Mouse (Mus musculus) cerebellum, adult 18-20 months (tissue): ENCODE results near the gene Sesn2.
"Not testable (repeated sequence)": the region's sequence is repeated elsewhere in the genome, so short reads cannot be mapped to it uniquely, and the experiment has no call there.

Source experiments
- DNase-seq, 2 experiments: peaks; one replicate each; pipeline ENCODE4 v3.0.0; 2021

The Sesn2 gene

GRCm38 (mm10) chr4:132513395-132514273 is 3.3 kb upstream of the Sesn2 start:
- DNase-seq: no peak

- no peak for DNase-seq
Observed at GRCm38 (mm10) chr4:132512080-132512479, 1.8 kb upstream of the Sesn2 start.

- DNase-seq: peak; percentile 45 to 54
Observed at GRCm38 (mm10) chr4:132509621-132510296, 542 bp downstream of the Sesn2 start.

- no peak for DNase-seq
Observed at GRCm38 (mm10) chr4:132507210-132507609, 3.1 kb downstream of the Sesn2 start.

GRCm38 (mm10) chr4:132506250-132506649 is 4.1 kb downstream of the Sesn2 start:
- no peak for DNase-seq

GRCm38 (mm10) chr4:132505800-132506199 is 4.5 kb downstream of the Sesn2 start:
- DNase-seq: no peak

- no peak for DNase-seq
Observed at GRCm38 (mm10) chr4:132505034-132505738, 5.1 kb downstream of the Sesn2 start.

- DNase-seq: no peak
Observed at GRCm38 (mm10) chr4:132503344-132503743, 7.0 kb downstream of the Sesn2 start.

GRCm38 (mm10) chr4:132501639-132502038 is 8.7 kb downstream of the Sesn2 start:
- no peak for DNase-seq

GRCm38 (mm10) chr4:132494271-132494918 is 15.9 kb downstream of the Sesn2 start:
- DNase-seq: no peak

GRCm38 (mm10) chr4:132492178-132493060 is 17.9 kb downstream of the Sesn2 start:
- no peak for DNase-seq

- no peak for DNase-seq
Observed at GRCm38 (mm10) chr4:132491748-132492147, 18.6 kb downstream of the Sesn2 start.

GRCm38 (mm10) chr4:132491057-132491456 is 19.2 kb downstream of the Sesn2 start:
- no peak for DNase-seq

- no peak for DNase-seq
Observed at GRCm38 (mm10) chr4:132490273-132491010, 19.9 kb downstream of the Sesn2 start.

- no peak for DNase-seq
Observed at GRCm38 (mm10) chr4:132488976-132489375, 21.3 kb downstream of the Sesn2 start.

GRCm38 (mm10) chr4:132488521-132488920 is 21.8 kb downstream of the Sesn2 start:
- no peak for DNase-seq

GRCm38 (mm10) chr4:132484820-132485219 is 25.5 kb downstream of the Sesn2 start:
- DNase-seq: no peak

GRCm38 (mm10) chr4:132484231-132484630 is 26.1 kb downstream of the Sesn2 start:
- no peak for DNase-seq

GRCm38 (mm10) chr4:132482956-132483608 is 27.2 kb downstream of the Sesn2 start:
- DNase-seq: no peak

- not testable (repeated sequence) for DNase-seq
Observed at GRCm38 (mm10) chr4:132482104-132482503, 28.2 kb downstream of the Sesn2 start.

GRCm38 (mm10) chr4:132477833-132478232 is 32.5 kb downstream of the Sesn2 start:
- no peak for DNase-seq
